Mouse (Mus musculus): Measurements from ENCODE around the gene Sertad3. TPM values are rescaled to one million over a fixed set of nuclear protein-coding genes. Genes with fewer than 3 reads are reported as not detected.

Gene Sertad3
- total RNA-seq, 2 experiments from 2014 or later: 2.7 to 2.8 TPM

GRCm38 (mm10) chr7:27458614-27459013, 15.0 kb upstream of the Sertad3 start:
- no peak for DNase-seq (ENCODE audit: low spot score in 2 of 2)
- intact Hi-C loops (cut with DNase I): no loop called here

DNA sequence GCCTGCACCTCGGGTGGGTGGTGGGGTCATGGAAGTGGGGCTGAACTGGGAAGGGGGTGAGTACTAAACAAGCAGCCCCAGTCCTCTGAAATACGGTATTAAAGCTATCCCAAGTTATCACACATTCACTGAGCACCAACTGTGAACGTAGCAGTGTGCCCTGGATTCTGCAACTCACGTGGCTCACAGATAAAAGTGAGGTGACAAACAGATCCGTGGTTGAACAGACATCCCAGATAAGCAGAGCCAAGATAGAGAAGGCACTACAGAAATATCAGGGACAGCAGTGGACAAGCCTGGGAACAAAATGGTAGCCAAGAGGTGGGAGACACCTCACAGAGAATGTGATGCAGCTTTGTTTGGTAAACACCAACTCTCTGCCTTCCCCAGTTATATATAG, 13.9 kb upstream of the Sertad3 start:
- no peak for DNase-seq (ENCODE audit: low spot score in 2 of 2)
- intact Hi-C loops (cut with DNase I): no loop called here

DNA sequence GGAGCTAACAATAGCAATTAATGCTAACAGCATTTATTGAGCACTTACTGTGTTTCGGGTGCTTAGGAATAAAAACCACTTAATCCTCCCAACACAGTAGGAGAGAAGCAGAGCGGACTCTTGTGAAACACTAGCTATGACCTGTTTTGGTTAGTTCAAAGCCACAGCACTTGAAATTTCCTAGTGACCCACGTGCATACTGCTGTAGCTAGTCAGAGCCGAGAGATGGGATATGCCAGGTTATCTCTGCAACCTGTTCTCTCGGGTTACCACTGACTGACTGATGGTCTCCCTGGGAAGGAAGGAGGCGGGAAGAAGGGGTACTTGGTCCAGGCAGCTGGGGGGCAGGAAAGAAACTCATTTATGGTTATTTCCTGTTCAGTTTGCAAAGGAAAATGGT, 13.1 kb upstream of the Sertad3 start:
- intact Hi-C loops (cut with DNase I): no loop called here
- DNase-seq (ENCODE audit: low spot score in 2 of 2): no peak

DNA sequence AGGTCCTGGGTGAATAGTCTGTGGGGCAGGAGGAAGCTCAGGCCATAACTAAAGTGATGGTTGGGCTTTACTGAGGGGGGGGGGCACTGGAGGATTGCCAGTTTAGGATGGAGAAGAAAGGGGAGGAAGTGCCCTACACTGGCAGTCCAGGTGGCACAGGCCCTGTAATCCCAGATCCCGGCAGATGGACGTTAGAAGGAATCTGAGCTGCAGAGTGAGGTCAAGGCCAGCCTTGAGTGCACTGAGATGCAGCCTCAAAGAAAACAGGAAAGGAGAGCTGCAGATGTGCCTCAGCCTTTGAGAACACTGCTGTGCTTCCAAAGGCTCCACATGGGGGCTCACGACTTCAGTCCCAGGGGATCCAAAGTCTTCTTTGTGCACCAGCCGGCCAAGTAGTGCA, 5.9 kb upstream of the Sertad3 start:
- DNase-seq (ENCODE audit: low spot score in 2 of 2): no peak
- intact Hi-C loops (cut with DNase I): no loop called here

DNA sequence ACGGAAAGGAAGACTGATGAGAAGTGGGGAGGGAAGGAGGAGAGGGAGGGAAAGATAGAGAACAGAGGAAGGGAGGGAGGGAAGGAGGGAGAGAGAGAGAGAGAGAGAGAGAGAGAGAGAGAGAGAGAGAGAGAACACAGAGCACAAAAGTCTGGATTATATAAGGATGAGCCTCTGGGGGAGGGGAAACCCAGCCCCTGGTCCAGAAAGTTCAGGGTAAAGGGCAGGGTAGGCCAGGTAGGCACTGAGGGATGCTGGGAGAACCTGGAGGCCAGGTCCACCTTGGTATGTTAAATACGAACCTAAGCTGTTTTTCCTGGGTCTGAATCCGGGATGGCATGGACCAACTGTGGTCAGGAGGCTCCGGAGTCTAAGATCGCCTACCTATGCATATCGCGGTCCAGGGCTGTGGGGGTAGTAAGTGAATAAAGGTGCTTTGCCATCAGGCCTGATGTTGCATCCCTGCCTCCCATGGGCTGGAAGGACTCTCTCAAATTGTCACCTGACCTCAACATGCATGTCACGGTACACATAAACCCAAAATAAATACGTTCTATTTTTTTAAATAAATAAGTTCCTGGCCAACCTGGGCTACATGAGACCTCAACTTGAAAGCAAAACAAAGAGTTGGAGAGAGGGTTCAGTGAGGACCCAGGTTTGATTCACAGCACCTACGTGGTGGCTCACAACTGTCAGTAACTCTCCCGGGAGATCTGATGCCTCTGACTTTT, 2.0 kb upstream of the Sertad3 start:
- intact Hi-C loops (cut with DNase I): no loop called here

DNA sequence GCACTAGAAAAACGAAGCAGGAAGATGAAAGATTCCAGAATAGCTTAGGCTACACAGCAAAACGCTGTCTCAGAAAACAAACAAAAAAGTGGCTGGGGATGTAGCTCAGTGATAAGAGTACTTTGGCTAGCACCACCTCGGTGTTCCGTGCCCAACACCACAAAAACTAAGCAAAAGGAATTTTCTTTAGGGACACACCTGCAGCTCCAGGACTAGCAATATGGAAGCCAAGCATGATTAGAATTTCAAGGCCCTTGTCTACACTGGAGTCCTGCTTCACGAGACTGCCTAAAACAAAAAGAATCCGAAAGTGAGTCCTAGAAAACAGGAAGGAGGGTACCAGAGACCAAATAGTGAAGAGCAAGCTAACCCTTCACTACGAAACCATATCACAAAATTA, 972 bp upstream of the Sertad3 start:
- intact Hi-C loops (cut with DNase I): no loop called here

More for the DNA sequence above, 2.0 kb upstream of the Sertad3 start:
- no peak for DNase-seq (ENCODE audit: low spot score in 2 of 2)

GRCm38 (mm10) chr7:27473835-27474489, 394 bp downstream of the Sertad3 start:
- intact Hi-C loops (cut with DNase I): loop anchor here (1.0 kb wide), 1 partner anchor 34 kb away; no protein-coding TSS in a partner anchor
- no peak for DNase-seq (ENCODE audit: low spot score in 2 of 2)

More for the DNA sequence above, 972 bp upstream of the Sertad3 start:
- no peak for DNase-seq (ENCODE audit: low spot score in 2 of 2)

- peak; percentile 95 to 96 for DNase-seq (ENCODE audit: low spot score in 2 of 2)
- intact Hi-C loops (cut with DNase I): no loop called here
These were observed 954 bp downstream of the Sertad3 start for GRCm38 (mm10) chr7:27474490-27474954.

DNA sequence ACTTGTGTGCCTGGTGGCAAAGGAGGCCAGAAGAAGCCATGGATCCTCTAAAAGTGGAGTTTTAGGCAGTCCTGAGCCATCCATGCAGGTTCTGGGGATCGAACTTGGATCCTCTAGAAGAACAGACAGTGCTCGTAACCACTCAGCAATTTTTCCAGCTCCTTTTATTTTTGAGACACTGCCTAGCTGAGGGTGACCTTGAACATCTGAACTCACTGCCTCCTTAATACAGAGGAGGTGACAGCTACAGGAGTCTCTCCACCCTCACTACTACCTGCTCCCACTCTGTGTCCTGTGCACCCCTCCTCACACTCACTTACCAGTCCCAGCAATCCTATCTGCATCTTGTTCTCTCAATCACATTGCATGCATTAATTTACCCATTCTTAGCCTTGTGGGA, 2.0 kb downstream of the Sertad3 start:
- DNase-seq (ENCODE audit: low spot score in 2 of 2): no peak
- intact Hi-C loops (cut with DNase I): no loop called here

GRCm38 (mm10) chr7:27476098-27476635, 2.6 kb downstream of the Sertad3 start:
- no peak for DNase-seq (ENCODE audit: low spot score in 2 of 2)
- intact Hi-C loops (cut with DNase I): no loop called here

DNA sequence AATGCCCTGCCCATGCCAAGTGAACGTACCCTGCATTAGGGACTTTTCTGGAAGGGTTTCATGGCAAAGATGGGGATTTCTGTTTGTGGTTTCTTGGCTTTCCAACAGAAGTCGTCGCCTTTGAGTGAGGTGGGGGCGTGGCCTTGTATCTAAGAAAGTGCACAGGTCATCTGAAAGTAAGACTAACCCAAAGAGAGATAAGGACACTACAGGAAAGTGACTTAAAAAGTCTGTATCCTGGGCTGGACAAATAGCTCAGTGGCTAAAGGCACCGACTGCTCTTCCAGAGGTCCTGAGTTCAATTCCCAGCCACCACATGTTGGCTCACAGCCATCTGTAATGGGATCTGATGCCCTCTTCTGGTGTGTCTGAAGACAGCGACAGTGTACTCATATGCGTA, 5.0 kb downstream of the Sertad3 start:
- intact Hi-C loops (cut with DNase I): no loop called here
- DNase-seq (ENCODE audit: low spot score in 2 of 2): no peak

DNA sequence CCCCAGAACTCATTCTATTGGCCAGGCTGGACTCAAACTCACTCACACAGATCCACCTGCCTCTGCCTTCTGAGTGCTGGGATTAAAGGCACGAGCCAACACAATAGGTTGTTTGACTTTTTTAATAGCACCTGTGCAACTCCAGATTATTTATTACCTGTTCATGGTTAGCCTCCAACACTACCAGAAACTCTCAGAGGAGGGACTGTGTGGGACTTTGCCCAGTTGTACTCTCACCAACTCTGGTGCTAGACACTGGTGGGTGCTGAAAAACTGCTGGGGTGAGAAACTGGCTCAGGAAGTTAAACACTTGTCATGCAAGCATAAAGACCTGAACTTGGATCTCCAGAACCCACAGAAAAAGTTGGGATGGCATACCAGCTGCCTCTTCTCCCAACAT, 6.2 kb downstream of the Sertad3 start:
- DNase-seq (ENCODE audit: low spot score in 2 of 2): no peak
- intact Hi-C loops (cut with DNase I): loop anchor here (10.0 kb wide), 1 partner anchor 145 kb away; the partner anchor contains the start of gene Ltbp4

- intact Hi-C loops (cut with DNase I): loop anchor here (10.0 kb wide), 1 partner anchor 146 kb away; the partner anchor contains the start of gene Ltbp4
- no peak for DNase-seq (ENCODE audit: low spot score in 2 of 2)
These were observed 6.9 kb downstream of the Sertad3 start for GRCm38 (mm10) chr7:27480506-27480905.

GRCm38 (mm10) chr7:27480927-27481626, 7.5 kb downstream of the Sertad3 start:
- DNase-seq (ENCODE audit: low spot score in 2 of 2): no peak
- intact Hi-C loops (cut with DNase I): loop anchor here (10.0 kb wide), 1 partner anchor 146 kb away; the partner anchor contains the start of gene Ltbp4

- peak; percentile 67 to 69 for DNase-seq (ENCODE audit: low spot score in 2 of 2)
- intact Hi-C loops (cut with DNase I): loop anchor here (10.0 kb wide), 1 partner anchor 147 kb away; the partner anchor contains the start of gene Ltbp4
These were observed 8.0 kb downstream of the Sertad3 start for GRCm38 (mm10) chr7:27481627-27481969.

GRCm38 (mm10) chr7:27483860-27484259, 10.3 kb downstream of the Sertad3 start:
- no peak for DNase-seq (ENCODE audit: low spot score in 2 of 2)
- intact Hi-C loops (cut with DNase I): loop anchor here (10.0 kb wide), 1 partner anchor 149 kb away; the partner anchor contains the start of gene Ltbp4

DNA sequence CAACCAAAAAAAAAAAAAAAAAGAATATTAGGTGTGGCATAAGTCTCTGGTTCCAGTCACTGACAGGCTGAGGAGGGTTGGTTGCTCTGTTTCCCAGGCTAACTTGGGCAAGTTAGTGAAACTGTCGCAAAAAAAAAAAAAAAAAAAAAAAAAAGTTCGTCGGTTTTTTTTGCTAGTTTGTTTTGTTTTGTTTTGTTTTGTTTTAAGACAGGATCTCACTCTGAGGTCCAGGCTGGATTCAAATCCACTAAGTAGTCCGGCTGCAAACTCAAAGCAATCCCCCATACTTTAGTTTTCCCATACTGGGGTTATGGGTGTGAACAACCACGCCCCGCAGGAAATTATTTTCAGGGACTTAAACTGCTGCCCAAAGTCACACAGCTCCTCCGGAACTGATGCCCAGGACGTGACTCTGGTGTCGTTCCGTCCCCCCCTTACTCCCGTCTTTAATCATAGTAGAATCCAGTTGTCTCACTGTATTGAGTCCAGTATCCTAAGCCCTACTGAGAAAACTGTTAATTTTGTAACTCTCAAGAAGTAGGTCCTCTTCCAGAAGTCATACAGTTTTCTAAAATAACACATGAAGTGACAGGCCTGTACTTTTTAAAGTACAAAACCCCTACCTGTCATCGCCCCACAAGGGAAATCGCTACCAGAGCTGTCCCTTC, 12.7 kb downstream of the Sertad3 start:
- DNase-seq (ENCODE audit: low spot score in 2 of 2): peak in 1 of 2 experiments; percentile 8
- intact Hi-C loops (cut with DNase I): loop anchor here (2.0 to 10.0 kb wide), 2 partner anchors 39 to 151 kb away; partner anchors contain the start of genes Blvrb, Ltbp4 and Sptbn4

GRCm38 (mm10) chr7:27486770-27487697, 13.5 kb downstream of the Sertad3 start, which contains the start of gene Sertad1:
Gene Sertad1 (plus strand): TSS chr7:27486910.
- intact Hi-C loops (cut with DNase I): loop anchor here (2.0 to 10.0 kb wide), 2 partner anchors 40 to 152 kb away; partner anchors contain the start of genes Blvrb, Ltbp4 and Sptbn4
- DNase-seq (ENCODE audit: low spot score in 2 of 2): peak; percentile 100

Measured in left cerebral cortex, postnatal 36 days (tissue).